Mouse (Mus musculus) lung, adult 2 months (tissue): ENCODE measurements around the gene Atcay.

Experiments used
- CTCF ChIP-seq: fragments of 200-500 bp; IDR thresholded peaks from 2 replicates; pipeline ENCODE4 v1.5.1; 2011; ENCODE audit warnings: mild to moderate bottlenecking, low read length, control low read depth; ENCODE audit not compliant: insufficient read depth
- POLR2A ChIP-seq: fragments of 200-500 bp; IDR thresholded peaks from 2 replicates; pipeline ENCODE4 v1.6.1; 2011; ENCODE audit warnings: low read depth, mild to moderate bottlenecking, control low read depth, low read length, borderline replicate concordance; ENCODE audit errors: extremely low read depth

DNA sequence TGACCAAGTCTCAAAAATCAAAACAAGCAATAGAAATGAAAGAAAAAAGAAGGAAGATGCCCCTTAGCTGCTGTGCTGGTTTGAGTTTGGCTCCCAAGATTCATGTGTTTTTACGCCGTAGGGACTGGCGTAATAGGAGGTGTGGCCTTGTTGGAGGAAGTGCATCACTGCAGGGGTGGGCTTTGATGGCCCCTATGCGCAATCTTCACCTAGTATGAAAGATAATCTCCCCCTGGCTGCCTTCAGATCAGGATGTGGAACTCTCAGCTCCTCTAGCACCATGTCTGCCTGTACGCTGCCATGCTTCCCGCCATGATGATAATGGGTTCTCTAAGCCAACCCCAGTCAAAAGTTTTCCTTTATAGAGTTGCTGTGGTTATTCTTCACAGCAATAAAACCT lies 14.4 kb downstream of the Atcay start:
- TF ChIP-seq CTCF (no peak), POLR2A (no peak)
